Mouse (Mus musculus) heart, postnatal 0 days (tissue): ENCODE measurements around the gene Ttc39b.

ENCODE experiments used
- CTCF ChIP-seq: IDR thresholded peaks from 2 replicates; pipeline ENCODE4 v1.5.1; 2016; ENCODE audit warnings: antibody characterized with exemption, control low read depth, low read depth
- EP300 ChIP-seq: IDR thresholded peaks from 2 replicates; pipeline ENCODE4 v1.6.1; 2016; ENCODE audit warnings: antibody characterized with exemption, low read depth

DNA sequence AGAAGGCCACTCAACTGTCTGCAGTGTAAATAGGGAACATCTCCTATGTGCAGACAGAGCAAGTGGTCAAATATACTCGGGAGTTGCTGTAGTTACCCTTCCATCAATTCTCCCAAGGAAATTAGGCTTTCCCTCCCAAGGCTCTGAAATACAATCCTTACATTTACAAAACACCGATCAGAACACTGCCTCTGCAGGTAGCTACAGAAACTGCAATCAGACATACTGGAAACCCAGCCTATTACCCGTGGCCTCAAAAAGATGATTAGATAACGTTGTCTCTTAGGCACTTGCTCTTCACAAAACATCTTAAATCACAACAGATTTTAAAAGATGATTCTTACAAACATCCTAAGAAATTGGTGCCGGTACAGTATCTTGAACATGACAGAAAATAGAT lies 99.8 kb downstream of the Ttc39b start:
- TF ChIP-seq CTCF (0 out of 2 replicates have a peak, but pooled peaks have one; percentile 32), EP300 (no peak)
